Mouse (Mus musculus): Measurements from ENCODE around the gene Ldlrad3.

Gene Ldlrad3

DNA sequence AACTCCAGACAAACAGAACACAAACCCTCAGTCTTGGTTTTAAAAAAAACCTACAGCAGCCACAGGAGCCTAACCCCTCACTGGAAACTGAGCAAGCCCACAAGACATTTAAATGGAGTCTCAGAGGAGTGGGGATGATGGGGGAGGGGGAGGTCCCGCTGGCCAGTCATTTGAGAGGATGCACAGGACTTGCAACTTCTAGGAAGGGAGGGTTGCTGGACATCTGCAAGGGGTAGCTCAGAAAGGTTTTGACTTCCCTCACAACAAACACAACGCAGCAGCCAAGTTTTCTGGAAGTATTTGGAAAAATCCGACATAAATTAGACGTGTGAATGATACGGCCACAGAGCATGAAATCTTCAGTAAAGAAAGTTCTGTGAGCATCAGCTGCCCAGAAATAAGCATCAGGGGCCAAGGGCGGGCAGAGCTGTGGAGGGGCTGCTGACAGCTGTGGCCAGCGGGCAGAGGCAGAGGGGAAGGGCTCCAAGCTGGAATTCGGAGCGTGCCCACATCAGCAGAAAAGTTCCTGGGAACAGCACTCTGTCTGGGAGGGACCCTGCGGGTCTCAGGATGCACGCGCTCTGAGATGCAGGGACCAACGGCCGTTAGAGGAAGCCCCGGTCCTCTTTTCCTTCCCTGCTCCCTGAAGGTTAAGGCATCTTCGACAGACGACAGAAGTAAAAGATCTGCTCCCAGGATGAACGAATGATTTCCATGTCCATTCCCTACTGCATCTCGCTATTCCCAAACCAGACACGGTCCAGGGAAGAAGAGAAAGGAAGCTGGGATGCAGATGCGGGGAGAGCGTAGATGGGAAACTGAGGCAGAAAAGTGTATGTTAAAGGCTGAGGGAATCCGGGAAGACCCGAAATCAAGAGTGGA is 875 bp downstream of the Ldlrad3 start:
- no peak for DNase-seq (ENCODE audit: low spot score)

DNA sequence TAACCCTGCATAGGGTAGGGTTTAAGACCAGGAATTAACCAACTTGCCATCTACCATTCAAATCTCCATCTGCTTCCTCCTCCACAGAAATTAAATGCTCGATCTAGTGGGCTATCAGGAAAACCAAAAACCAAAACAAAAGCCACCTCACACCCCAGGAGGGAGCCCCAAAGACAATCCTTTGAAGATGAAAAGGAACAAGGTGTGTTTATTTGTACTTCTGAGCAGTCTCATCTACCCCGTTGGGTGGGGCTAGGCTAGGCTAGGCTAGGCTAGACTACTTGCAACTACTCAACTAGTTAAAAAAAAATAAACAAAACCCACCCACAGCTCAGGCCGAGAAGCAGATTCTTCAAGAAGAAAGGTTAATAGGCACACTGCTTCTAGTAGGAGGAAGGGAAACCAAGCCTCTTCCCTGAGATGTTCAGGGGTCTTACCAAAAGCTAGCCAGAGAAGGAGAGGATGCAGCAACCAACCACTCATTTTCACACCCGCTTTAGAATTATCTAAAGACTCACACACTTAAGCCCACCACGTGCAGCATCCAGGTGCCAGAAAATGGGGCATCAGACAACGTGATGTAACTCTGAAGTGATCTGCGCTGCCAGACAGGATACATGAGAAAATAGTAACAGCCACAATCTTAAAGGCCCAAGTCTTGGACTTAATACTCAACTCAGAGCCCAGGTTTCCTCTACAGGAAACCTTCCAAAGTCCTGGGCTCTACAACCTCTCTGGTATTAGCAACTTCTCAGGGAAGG is 2.3 kb downstream of the Ldlrad3 start:
- DNase-seq (ENCODE audit: low spot score): no peak

GRCm38 (mm10) chr2:102181459-102181858 is 4.7 kb downstream of the Ldlrad3 start:
- DNase-seq (ENCODE audit: low spot score): no peak

- DNase-seq (ENCODE audit: low spot score): no peak
Measured at GRCm38 (mm10) chr2:102176434-102176772, 9.8 kb downstream of the Ldlrad3 start.

DNA sequence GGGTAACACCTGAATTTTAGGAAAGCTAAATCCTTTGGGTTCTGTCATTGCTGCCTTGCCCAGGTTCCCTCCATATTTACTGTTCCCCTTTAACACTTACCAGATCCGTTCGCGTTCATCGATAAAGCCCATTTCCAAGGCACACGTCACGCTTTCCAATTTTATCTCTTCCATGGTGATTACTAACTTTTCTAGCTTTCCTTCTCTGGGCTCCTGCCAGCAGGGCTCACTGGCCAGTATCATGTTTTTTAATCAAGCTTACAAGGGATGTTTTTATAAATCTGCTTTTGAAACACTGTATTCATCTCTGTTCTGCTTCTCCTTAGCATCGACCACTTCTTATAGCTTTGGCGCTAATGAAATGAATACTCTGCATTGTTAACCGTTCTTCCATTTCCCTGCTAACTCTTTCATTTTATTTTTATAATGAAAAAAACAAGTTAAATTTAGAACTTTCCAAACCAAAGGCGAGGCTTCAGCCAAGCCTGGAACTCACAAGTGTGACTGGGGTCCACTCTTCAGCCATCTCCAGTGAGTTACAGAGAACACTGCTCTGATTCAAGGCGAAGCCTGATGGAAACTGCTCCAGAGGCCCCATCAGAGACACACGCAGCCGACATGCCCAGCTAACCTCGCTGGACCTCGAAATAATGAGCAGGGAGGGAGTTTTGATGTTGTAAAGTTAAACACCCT is 10.3 kb downstream of the Ldlrad3 start:
- DNase-seq (ENCODE audit: low spot score): no peak

GRCm38 (mm10) chr2:102172458-102172857 is 13.7 kb downstream of the Ldlrad3 start:
- no peak for DNase-seq (ENCODE audit: low spot score)

DNA sequence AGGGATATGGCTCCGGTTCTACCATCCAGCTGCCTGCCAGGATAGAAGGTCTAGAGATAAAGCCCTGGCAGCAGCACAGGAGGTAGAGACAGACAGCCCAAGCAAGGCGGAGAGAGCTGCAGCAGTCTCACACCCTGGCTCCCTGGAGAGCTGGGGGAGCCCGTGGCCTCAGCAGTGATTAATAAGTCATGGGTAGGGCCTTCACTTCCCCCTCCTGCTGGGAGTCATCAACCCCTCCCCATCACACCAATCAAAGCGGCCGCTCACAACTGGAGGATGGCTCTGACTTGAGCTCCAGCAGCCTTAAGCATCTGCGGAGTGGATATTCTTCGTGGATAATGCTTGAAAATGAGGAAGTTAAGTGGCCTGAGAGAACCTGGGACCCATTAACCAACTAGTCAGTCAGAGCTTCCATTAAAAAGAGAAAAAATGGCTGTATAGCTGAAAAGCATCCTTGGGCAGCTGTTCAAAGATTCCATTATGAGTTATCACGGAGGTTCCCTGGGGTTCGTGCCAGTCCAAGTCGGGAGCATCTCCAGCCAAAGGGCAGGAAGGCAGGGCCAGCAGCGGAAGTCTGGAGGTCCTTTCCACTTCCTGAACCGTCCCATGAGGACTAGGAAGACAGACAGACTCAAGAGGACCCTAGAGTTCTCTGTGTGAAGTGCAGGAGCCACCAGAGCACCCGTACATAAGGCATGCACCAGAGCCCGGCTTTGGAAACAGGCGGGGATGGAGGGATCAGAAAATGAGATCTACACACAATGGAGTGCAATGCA is 19.4 kb downstream of the Ldlrad3 start:
- DNase-seq (ENCODE audit: low spot score): no peak

- DNase-seq (ENCODE audit: low spot score): no peak
Measured at GRCm38 (mm10) chr2:102163106-102163505, 23.1 kb downstream of the Ldlrad3 start.

GRCm38 (mm10) chr2:102157555-102157954 is 28.6 kb downstream of the Ldlrad3 start:
- DNase-seq (ENCODE audit: low spot score): no peak

- no peak for DNase-seq (ENCODE audit: low spot score)
Measured at GRCm38 (mm10) chr2:102157010-102157409, 29.2 kb downstream of the Ldlrad3 start.

GRCm38 (mm10) chr2:102156460-102156859 is 29.7 kb downstream of the Ldlrad3 start:
- DNase-seq (ENCODE audit: low spot score): no peak

DNA sequence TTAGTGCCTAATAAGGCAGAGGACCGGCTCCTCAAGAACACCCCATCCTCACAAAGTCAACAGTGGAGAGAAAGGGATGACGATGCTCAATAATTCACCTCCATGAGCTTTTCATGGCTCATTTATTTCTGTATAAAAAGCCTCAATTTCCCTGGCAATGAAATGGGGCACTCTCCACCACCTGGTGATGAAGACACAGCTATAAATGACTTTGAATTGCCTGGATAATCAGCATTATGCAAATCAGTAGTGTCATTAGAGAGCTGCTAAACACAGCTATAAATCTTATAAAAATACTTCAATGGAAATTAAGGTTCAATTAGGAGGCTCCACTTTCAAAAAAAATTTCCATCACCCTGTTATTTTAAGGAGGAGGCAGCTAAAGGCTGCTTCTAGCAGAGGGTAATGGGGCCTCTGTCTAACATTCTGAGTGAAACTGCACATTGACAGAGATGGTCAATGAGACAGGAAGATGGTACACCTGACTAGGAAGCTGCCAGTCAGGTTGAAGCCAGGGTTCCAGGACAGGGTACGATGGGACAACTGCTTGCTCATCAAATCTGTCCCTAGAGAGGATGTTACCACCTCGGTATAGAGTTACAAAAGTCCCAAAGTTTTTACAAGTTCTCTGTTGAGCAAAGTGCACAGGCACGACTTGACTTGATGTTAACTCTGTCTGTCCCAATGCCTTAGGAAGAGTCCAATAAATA is 30.7 kb downstream of the Ldlrad3 start:
- no peak for DNase-seq (ENCODE audit: low spot score)

DNA sequence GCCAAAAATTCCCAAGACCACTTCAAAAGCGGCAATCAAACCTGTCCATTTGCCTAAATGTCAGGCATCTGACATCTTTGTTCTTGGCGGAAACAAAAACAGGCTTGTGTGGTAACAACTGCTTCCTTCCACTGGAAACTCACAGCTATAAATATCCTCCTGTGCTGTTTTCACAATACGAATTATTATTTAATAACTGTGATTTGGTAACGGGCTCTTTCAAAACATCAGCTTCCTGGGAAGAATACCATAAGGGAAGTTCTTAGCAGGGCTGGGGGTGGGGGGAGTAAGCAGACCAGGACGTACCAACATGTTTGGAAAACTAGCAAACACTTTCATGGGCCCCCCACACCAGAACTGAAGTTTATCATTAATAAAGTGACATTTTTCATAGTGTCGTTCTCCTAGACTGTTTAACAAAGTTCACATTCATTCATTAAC is 31.4 kb downstream of the Ldlrad3 start:
- DNase-seq (ENCODE audit: low spot score): no peak

GRCm38 (mm10) chr2:102154328-102154727 is 31.9 kb downstream of the Ldlrad3 start:
- DNase-seq (ENCODE audit: low spot score): no peak

GRCm38 (mm10) chr2:102153516-102153915 is 32.7 kb downstream of the Ldlrad3 start:
- no peak for DNase-seq (ENCODE audit: low spot score)

DNA sequence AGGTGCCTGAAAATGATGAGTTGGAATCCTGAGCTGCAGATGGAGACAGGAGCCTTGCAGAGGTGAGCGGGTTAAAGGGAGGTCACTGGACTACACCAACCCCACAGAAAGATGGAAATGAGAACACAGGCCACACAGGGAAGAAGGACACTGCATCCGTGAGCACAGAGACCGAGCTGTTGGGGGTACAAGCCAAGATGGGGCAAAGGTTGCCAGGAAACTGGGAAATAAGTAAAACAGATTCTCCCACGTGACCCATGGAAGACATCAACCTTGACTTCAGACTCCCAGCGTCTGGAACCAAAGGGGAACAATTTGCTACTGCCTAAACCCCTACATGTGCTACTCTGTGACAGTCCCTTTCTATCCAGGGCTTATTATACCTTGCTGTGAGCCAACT is 33.3 kb downstream of the Ldlrad3 start:
- DNase-seq (ENCODE audit: low spot score): no peak

DNA sequence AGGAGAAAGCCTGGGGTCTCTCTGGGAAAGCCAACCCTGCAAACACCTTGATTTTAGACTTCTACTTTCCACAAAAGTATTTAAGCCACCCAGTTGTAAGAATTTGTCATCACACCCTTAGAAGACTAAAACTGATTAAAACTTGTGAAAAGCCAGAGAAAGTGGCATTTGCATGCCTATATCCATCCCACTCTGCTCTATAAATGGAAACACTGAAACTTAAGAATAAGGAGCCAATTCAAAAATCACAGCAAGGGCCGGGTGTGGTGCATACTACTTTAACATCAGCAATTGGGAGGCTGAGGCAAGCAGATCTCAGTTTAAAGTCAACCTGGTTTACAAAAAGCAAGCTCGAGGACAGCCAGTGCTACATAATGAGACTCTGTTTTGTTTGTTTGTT is 37.1 kb downstream of the Ldlrad3 start:
- DNase-seq (ENCODE audit: low spot score): no peak

- no peak for DNase-seq (ENCODE audit: low spot score)
Measured at GRCm38 (mm10) chr2:102148093-102148492, 38.1 kb downstream of the Ldlrad3 start.

DNA sequence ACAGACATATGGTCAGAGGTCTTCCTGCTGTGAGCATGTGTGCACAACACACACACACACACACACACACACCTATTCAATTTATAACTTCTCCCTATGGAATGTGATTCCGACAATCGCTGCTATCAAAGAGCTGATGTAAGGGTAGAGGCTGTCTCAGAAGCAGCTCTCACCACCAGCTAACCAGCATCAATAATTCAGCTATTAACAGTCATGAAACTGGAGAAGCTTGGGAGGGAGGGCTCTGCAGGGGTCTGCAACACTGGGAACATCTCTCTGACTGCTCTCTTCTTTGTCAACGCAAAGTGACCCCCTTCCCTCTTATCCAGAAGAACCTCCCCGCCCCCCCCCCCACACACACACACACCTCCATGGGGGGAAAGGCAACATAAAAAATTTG is 38.6 kb downstream of the Ldlrad3 start:
- no peak for DNase-seq (ENCODE audit: low spot score)

DNA sequence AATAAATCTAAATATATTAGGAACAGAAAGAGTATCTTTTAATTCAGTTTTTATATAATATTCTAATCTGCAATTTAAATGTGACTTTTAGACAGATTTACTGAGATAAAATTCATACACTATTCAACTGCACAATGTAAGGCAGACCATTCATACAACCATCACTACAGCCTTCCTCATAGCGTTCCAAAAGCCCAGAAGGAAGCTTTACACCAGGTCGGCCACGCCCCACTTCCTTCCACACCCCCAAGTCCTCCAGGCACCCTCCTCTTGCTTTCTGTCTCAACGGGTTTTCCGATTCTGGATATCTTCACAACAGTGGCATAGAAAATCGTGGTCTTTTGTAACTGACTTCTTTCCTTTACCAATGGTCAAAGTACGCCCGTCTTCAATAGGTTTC is 39.8 kb downstream of the Ldlrad3 start:
- DNase-seq (ENCODE audit: low spot score): no peak

DNA sequence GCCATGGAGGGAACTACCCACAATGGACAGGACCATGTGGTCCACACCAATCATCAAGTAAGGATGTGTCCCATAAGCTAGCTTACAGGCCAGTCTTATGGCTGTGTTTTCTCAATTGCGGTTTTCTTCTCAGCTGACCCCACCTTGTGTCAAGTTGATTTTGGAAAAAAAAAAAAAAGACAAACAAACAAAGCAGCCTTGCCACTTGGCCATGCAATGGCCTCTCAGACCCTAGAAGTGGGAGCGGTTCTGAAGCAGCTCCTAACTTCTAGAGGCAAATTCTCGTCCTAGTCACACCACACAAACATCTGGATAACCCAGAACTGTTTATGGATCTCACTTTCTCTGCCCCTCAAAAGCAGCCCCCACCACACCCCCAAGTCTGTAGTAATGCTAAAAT is 41.1 kb downstream of the Ldlrad3 start:
- DNase-seq (ENCODE audit: low spot score): no peak
